Mouse (Mus musculus) gastrocnemius, postnatal 25 days (tissue): ENCODE results near the gene Etv3. TPM values are rescaled to one million over a fixed set of nuclear protein-coding genes. Genes with fewer than 3 reads are reported as not detected.
"Not testable (repeated sequence)": the region's sequence is repeated elsewhere in the genome, so short reads cannot be mapped to it uniquely, and the experiment has no call there.

Source experiments
- DNase-seq: peaks from one replicate; pipeline ENCODE4 v3.0.0; 2022
- total RNA-seq, 2 experiments: library from RNA; stranded (reverse); gene quantifications; 1 replicate in 1 of 2; 2 replicates in 1 of 2; pipeline ENCODE4 v1.2.3; 2021

Etv3 gene
- total RNA-seq, 2 experiments from 2014 or later = 8.3 to 8.7 TPM

GRCm38 (mm10) chr3:87521126-87521525, 4.1 kb upstream of the Etv3 start:
- no peak for DNase-seq

GRCm38 (mm10) chr3:87521833-87522232, 3.4 kb upstream of the Etv3 start:
- DNase-seq = no peak

- no peak for DNase-seq
These were observed 1.5 kb upstream of the Etv3 start for GRCm38 (mm10) chr3:87523701-87524100.

GRCm38 (mm10) chr3:87525837-87526570, 797 bp downstream of the Etv3 start:
- no peak for DNase-seq

- DNase-seq = no peak
These were observed 1.9 kb downstream of the Etv3 start for GRCm38 (mm10) chr3:87527139-87527538.

- DNase-seq = no peak
These were observed 2.8 kb downstream of the Etv3 start for GRCm38 (mm10) chr3:87528021-87528420.

- no peak for DNase-seq
These were observed 3.6 kb downstream of the Etv3 start for GRCm38 (mm10) chr3:87528841-87529240.

GRCm38 (mm10) chr3:87529568-87529967, 4.4 kb downstream of the Etv3 start:
- no peak for DNase-seq

GRCm38 (mm10) chr3:87530234-87530633, 5.0 kb downstream of the Etv3 start:
- DNase-seq = no peak

GRCm38 (mm10) chr3:87533667-87534378, 8.6 kb downstream of the Etv3 start:
- no peak for DNase-seq

GRCm38 (mm10) chr3:87538034-87538433, 12.8 kb downstream of the Etv3 start:
- DNase-seq = no peak

- DNase-seq = no peak
These were observed 14.9 kb downstream of the Etv3 start for GRCm38 (mm10) chr3:87540028-87540675.

- DNase-seq = peak; percentile 34
These were observed 15.5 kb downstream of the Etv3 start for GRCm38 (mm10) chr3:87540714-87541113.

GRCm38 (mm10) chr3:87542481-87543215, 17.4 kb downstream of the Etv3 start:
- no peak for DNase-seq

GRCm38 (mm10) chr3:87545554-87545953, 20.3 kb downstream of the Etv3 start:
- no peak for DNase-seq

GRCm38 (mm10) chr3:87546291-87546721, 21.1 kb downstream of the Etv3 start:
- DNase-seq = no peak

GRCm38 (mm10) chr3:87549908-87550307, 24.7 kb downstream of the Etv3 start:
- no peak for DNase-seq

- DNase-seq = no peak
These were observed 27.1 kb downstream of the Etv3 start for GRCm38 (mm10) chr3:87552327-87552726.

GRCm38 (mm10) chr3:87553196-87553935, 28.2 kb downstream of the Etv3 start:
- DNase-seq = no peak

- DNase-seq = not testable (repeated sequence)
These were observed 29.7 kb downstream of the Etv3 start for GRCm38 (mm10) chr3:87554859-87555258.

- no peak for DNase-seq
These were observed 30.9 kb downstream of the Etv3 start for GRCm38 (mm10) chr3:87556109-87556531.
